Mouse (Mus musculus): ENCODE results near the gene Duox1. TPM values are rescaled to one million over a fixed set of nuclear protein-coding genes. Genes with fewer than 3 reads are reported as not detected.
A peak's percentile ranks its signal among the peaks of the same experiment; 100 is the strongest.

The Duox1 gene
- polyA plus RNA-seq, 1 experiment from 2014 or later, result 0.15 TPM

DNA sequence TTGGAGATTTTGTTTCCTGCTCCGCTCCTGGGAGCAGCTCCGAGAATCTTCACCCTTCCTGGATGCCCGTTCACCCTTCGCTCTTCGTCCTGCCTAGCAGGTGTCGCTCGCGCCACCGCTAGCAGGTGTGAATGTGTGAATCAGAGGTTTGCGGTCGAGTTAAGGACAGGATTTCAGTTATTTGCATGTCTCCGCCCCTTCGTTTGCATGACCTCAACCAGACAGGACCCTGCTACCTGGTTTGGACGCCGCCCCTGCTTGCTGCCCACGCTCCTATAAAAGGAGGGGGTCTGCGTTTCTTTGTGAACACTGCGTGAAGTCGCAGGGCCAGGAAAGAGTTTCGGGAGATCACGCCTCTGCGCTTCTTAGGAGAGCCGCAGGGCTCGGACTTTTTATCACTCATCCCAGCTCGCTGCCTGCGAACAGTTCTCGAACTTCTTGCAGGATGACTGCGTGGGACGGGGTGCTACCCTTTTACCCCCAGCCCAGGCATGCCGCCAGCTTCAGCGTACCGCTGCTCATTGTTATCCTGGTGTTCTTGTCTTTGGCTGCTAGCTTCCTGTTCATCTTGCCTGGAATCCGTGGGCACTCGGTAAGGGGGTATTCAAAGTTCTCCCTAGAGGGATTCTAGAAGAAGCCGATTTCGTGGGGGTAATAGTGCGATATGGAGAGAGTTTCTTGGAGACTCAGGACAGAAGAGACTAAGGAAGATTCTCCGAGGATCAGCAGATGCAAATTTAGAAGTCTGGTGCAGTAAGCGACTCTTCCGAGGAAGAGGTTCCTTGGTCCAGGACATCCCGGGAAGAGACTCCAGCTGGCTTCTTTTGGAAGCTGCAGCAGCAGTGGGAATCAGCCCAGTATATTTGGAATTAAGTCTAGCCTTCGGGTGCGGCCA is 16.6 kb upstream of the Duox1 start, which contains the start of gene Duoxa2:
Duoxa2 (plus strand) TSS at position 305 of the 895 bp plus-strand sequence.
- Histone ChIP-seq H3K27me3 (ENCODE audit: control insufficient read depth, insufficient read depth, low read length) (peaks cover 69% of the 10 kb centered on the region), H3K4me2 (ENCODE audit: low read depth, low read length) (peak within 1 kb of the TSS; percentile 17; the same call in 1 of the 2 replicates), H3K36me3 (ENCODE audit: control insufficient read depth, insufficient read depth, low read length) (no peaks in the 10 kb centered on the region), H3K4me3 (ENCODE audit: low read depth, low read length) (peak within 1 kb of the TSS; percentile 7; the same call in 1 of the 2 replicates), H3K27ac (ENCODE audit: low read depth, low read length) (no peak within 1 kb of the TSS), H3K9ac (replicated peaks; ENCODE audit: low read depth, low read length) (no peak within 1 kb of the TSS), H3K9me3 (ENCODE audit: control insufficient read depth, low read length) (no peaks in the 10 kb centered on the region), H3K4me1 (ENCODE audit: control insufficient read depth, insufficient read depth, low read length) (peaks cover 23% of the 10 kb centered on the region; the same call in 1 of the 2 replicates)
- no peak for ATAC-seq (ENCODE audit: low read depth)
- WGBS, result 1% methylated on average over 43 of the region's 43 CpGs

DNA sequence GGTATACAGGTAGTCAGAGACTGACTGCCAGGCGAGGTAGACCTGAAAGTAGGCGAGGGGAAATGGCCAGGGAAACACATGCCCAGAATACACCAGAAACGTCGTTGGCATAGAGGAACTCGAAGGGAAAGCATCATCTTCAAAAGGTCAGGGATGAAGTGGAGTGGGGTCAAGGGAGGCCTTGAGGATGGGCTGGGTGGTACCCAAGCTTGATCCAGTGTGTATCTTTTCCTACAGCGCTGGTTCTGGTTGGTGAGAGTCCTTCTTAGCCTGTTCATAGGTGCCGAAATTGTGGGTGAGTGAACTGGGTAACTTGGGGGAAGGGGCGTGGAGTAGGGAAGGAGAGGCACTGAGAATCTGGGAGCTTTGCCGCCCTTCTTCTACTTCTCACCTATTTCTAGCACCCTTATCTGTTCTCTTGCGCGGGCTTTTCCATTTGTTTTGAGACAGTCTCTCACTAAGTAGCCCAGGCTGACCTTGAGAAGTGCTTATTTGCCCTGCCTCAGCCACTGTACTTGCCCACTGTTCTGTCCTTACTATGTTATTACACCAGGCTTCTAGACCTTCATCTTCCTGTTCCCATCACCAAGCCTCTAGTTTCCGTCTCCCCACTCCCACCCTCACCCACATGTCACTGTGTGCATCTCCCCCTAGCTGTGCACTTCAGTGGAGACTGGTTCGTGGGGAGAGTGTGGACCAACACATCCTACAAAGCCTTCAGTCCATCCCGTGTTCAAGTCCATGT is 15.4 kb upstream of the Duox1 start:
- Histone ChIP-seq H3K9me3 (ENCODE audit: control insufficient read depth, low read length) (no peaks in the 10 kb centered on the region), H3K27ac (ENCODE audit: low read depth, low read length) (no peak overlapping the region), H3K4me3 (ENCODE audit: low read depth, low read length) (no peak overlapping the region), H3K9ac (replicated peaks; ENCODE audit: low read depth, low read length) (no peak overlapping the region), H3K27me3 (ENCODE audit: control insufficient read depth, insufficient read depth, low read length) (peaks cover 63% of the 10 kb centered on the region), H3K36me3 (ENCODE audit: control insufficient read depth, insufficient read depth, low read length) (no peaks in the 10 kb centered on the region), H3K4me2 (ENCODE audit: low read depth, low read length) (no peak overlapping the region), H3K4me1 (ENCODE audit: control insufficient read depth, insufficient read depth, low read length) (peaks cover 23% of the 10 kb centered on the region; the same call in 1 of the 2 replicates)
- ATAC-seq (ENCODE audit: low read depth), result no peak
- 7% methylated on average over 14 of the region's 14 CpGs for WGBS

- H3K9ac ChIP-seq (replicated peaks; ENCODE audit: low read depth, low read length), result no peak overlapping the region
- H3K4me2 ChIP-seq (ENCODE audit: low read depth, low read length), result peak overlapping the region; percentile 55; the same call in 1 of the 2 replicates
- peaks cover 23% of the 10 kb centered on the region; the same call in 1 of the 2 replicates for H3K4me1 ChIP-seq (ENCODE audit: control insufficient read depth, insufficient read depth, low read length)
- no peaks in the 10 kb centered on the region for H3K9me3 ChIP-seq (ENCODE audit: control insufficient read depth, low read length)
- peaks cover 60% of the 10 kb centered on the region for H3K27me3 ChIP-seq (ENCODE audit: control insufficient read depth, insufficient read depth, low read length)
- no peak for ATAC-seq (ENCODE audit: low read depth)
- WGBS, result 5% methylated on average over 14 of the region's 14 CpGs
- H3K36me3 ChIP-seq (ENCODE audit: control insufficient read depth, insufficient read depth, low read length), result no peaks in the 10 kb centered on the region
- H3K4me3 ChIP-seq (ENCODE audit: low read depth, low read length), result no peak overlapping the region
- H3K27ac ChIP-seq (ENCODE audit: low read depth, low read length), result no peak overlapping the region
Measured at GRCm38 (mm10) chr2:122300656-122301020, 14.8 kb upstream of the Duox1 start.

DNA sequence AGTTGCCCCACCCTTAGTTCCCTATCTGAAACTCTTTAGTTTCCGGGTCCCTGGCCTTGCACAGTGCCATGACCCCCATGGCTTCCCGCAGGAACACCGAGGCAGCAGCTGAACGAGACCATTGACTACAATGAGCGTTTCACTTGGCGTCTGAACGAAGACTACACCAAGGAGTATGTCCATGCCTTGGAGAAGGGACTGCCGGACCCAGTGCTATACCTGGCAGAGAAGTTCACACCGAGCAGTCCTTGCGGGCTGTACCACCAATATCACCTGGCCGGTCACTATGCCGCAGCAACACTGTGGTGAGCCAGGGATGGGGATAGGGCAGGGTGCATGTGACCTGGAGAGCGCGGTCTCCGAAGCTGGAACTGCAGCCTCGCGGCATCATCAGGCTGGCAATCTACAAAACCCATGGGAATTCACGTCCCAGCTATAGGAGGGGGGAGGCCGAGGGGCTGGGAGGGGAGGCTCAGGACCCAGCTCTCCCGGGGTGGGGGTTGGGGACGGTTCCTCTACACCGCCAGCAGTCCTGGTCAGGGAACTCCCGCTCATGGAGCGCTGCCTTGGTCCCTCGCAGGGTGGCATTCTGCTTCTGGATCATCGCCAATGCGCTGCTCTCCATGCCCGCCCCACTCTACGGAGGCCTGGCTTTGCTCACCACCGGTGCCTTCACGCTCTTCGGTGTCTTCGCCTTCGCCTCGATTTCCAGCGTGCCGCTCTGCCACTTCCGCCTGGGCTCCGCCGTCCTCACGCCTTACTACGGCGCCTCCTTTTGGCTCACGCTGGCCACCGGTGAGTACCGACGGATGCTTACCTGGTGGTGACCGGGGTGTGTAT is 14.2 kb upstream of the Duox1 start:
- peak; percentile 47 for ATAC-seq (ENCODE audit: low read depth)
- WGBS, result under 1% methylated on average over 46 of the region's 48 CpGs
- peak overlapping the region; percentile 55 for H3K4me2 ChIP-seq (ENCODE audit: low read depth, low read length)
- peaks cover 23% of the 10 kb centered on the region; the same call in 1 of the 2 replicates for H3K4me1 ChIP-seq (ENCODE audit: control insufficient read depth, insufficient read depth, low read length)
- no peak overlapping the region for H3K27ac ChIP-seq (ENCODE audit: low read depth, low read length)
- no peaks in the 10 kb centered on the region for H3K36me3 ChIP-seq (ENCODE audit: control insufficient read depth, insufficient read depth, low read length)
- peak overlapping the region; percentile 39 for H3K4me3 ChIP-seq (ENCODE audit: low read depth, low read length)
- H3K9ac ChIP-seq (replicated peaks; ENCODE audit: low read depth, low read length), result peak overlapping the region; percentile 25; the same call in 1 of the 2 replicates
- peaks cover 60% of the 10 kb centered on the region for H3K27me3 ChIP-seq (ENCODE audit: control insufficient read depth, insufficient read depth, low read length)
- H3K9me3 ChIP-seq (ENCODE audit: control insufficient read depth, low read length), result no peaks in the 10 kb centered on the region

DNA sequence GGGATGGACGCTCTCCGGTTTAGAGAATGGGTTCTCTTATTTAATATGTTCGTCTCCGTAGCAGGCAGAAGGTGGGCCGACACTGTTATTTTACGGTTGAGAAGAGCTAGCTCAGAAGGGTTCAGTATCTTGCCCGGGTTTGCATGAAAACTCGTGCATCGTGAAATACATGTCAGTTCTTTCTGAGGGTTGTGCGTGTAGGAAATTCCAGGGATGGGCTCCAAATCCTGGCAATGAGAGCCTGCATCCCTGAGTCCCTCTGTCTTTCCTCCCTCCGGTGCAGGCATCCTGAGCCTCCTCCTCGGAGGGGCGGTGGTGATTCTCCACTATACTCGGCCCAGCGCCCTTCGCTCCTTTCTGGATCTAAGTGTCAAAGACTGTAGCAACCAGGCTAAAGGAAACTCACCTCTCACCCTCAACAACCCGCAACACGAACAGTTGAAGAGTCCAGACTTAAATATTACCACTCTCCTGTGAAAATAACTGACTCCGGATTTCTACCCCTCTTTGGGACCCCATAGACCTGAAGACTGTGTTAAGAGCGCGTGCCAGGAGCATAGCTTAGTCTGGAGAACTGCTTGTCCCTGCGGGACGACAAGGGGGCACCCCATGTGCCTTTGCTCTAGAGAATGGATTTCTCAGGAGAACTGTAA is 13.4 kb upstream of the Duox1 start:
- no peak for ATAC-seq (ENCODE audit: low read depth)
- peak overlapping the region; percentile 25; the same call in 1 of the 2 replicates for H3K9ac ChIP-seq (replicated peaks; ENCODE audit: low read depth, low read length)
- peak overlapping the region; percentile 55 for H3K4me2 ChIP-seq (ENCODE audit: low read depth, low read length)
- H3K36me3 ChIP-seq (ENCODE audit: control insufficient read depth, insufficient read depth, low read length), result no peaks in the 10 kb centered on the region
- H3K27me3 ChIP-seq (ENCODE audit: control insufficient read depth, insufficient read depth, low read length), result peaks cover 61% of the 10 kb centered on the region
- no peak overlapping the region for H3K27ac ChIP-seq (ENCODE audit: low read depth, low read length)
- H3K4me1 ChIP-seq (ENCODE audit: control insufficient read depth, insufficient read depth, low read length), result peaks cover 23% of the 10 kb centered on the region; the same call in 1 of the 2 replicates
- WGBS, result 6% methylated on average over 23 of the region's 23 CpGs
- peak overlapping the region; percentile 39 for H3K4me3 ChIP-seq (ENCODE audit: low read depth, low read length)
- no peaks in the 10 kb centered on the region for H3K9me3 ChIP-seq (ENCODE audit: control insufficient read depth, low read length)

- Histone ChIP-seq H3K4me3 (ENCODE audit: low read depth, low read length) (peak overlapping the region; percentile 39; the same call in 1 of the 2 replicates), H3K27me3 (ENCODE audit: control insufficient read depth, insufficient read depth, low read length) (peaks cover 59% of the 10 kb centered on the region), H3K4me2 (ENCODE audit: low read depth, low read length) (no peak overlapping the region), H3K9ac (replicated peaks; ENCODE audit: low read depth, low read length) (no peak overlapping the region), H3K9me3 (ENCODE audit: control insufficient read depth, low read length) (no peaks in the 10 kb centered on the region), H3K4me1 (ENCODE audit: control insufficient read depth, insufficient read depth, low read length) (0 out of 2 replicates have a peak, but pooled peaks cover 19% of the 10 kb centered on the region), H3K27ac (ENCODE audit: low read depth, low read length) (no peak overlapping the region), H3K36me3 (ENCODE audit: control insufficient read depth, insufficient read depth, low read length) (no peaks in the 10 kb centered on the region)
- 13% methylated on average over 9 of the region's 9 CpGs for WGBS
- peak; percentile 61; the same call in 1 of the 2 replicates for ATAC-seq (ENCODE audit: low read depth)
Measured at GRCm38 (mm10) chr2:122302574-122303241, 12.8 kb upstream of the Duox1 start.

GRCm38 (mm10) chr2:122304544-122304943 is 10.9 kb upstream of the Duox1 start:
- H3K27ac ChIP-seq (ENCODE audit: low read depth, low read length), result no peak overlapping the region
- H3K4me3 ChIP-seq (ENCODE audit: low read depth, low read length), result no peak overlapping the region
- no peaks in the 10 kb centered on the region for H3K9me3 ChIP-seq (ENCODE audit: control insufficient read depth, low read length)
- ATAC-seq (ENCODE audit: low read depth), result no peak
- 85% methylated on average over 6 of the region's 6 CpGs for WGBS
- no peaks in the 10 kb centered on the region for H3K36me3 ChIP-seq (ENCODE audit: control insufficient read depth, insufficient read depth, low read length)
- H3K9ac ChIP-seq (replicated peaks; ENCODE audit: low read depth, low read length), result no peak overlapping the region
- peaks cover 42% of the 10 kb centered on the region for H3K27me3 ChIP-seq (ENCODE audit: control insufficient read depth, insufficient read depth, low read length)
- no peak overlapping the region for H3K4me2 ChIP-seq (ENCODE audit: low read depth, low read length)
- 0 out of 2 replicates have a peak, but pooled peaks cover 9% of the 10 kb centered on the region for H3K4me1 ChIP-seq (ENCODE audit: control insufficient read depth, insufficient read depth, low read length)
